Mouse (Mus musculus) stomach, embryonic 15.5 days (tissue): ENCODE measurements around the gene 1700123O20Rik. TPM values are rescaled to one million over a fixed set of nuclear protein-coding genes. Genes with fewer than 3 reads are reported as not detected.
A peak's percentile ranks its signal among the peaks of the same experiment; 100 is the strongest.

Source experiments
- ATAC-seq: fragments of 200-750 bp; cut with Nextera tagmentation; 2 replicates; pipeline ENCODE4 v1.8.0; 2017; ENCODE audit warnings: low read depth, moderate number of reproducible peaks, moderate TSS enrichment; ENCODE audit not compliant: insufficient read depth, low FRiP score
- H3K27ac ChIP-seq: fragments of 300-500 bp; sonication (generic); 2 replicates; pipeline ENCODE4 v1.5.1; 2015; ENCODE audit warnings: mild to moderate bottlenecking, inconsistent platforms
- H3K27me3 ChIP-seq: fragments of 300-500 bp; sonication (generic); replicated peaks from 2 replicates; pipeline ENCODE4 v1.6.1; 2015; ENCODE audit warnings: inconsistent platforms
- H3K36me3 ChIP-seq: fragments of 300-500 bp; sonication (generic); 2 replicates; pipeline ENCODE4 v1.6.1; 2015; ENCODE audit warnings: inconsistent platforms
- H3K4me1 ChIP-seq: fragments of 300-500 bp; sonication (generic); 2 replicates; pipeline ENCODE4 v1.6.1; 2015; ENCODE audit warnings: inconsistent platforms
- H3K4me2 ChIP-seq: fragments of 300-500 bp; sonication (generic); 2 replicates; pipeline ENCODE4 v1.6.1; 2015; ENCODE audit warnings: mild to moderate bottlenecking, inconsistent platforms
- H3K4me3 ChIP-seq: fragments of 300-500 bp; sonication (generic); replicated peaks from 2 replicates; pipeline ENCODE4 v1.5.1; 2015; ENCODE audit warnings: inconsistent platforms
- H3K9ac ChIP-seq: fragments of 300-500 bp; sonication (generic); 2 replicates; pipeline ENCODE4 v1.6.1; 2015; ENCODE audit warnings: inconsistent platforms
- H3K9me3 ChIP-seq: fragments of 300-500 bp; sonication (generic); 2 replicates; pipeline ENCODE4 v1.6.1; 2016; ENCODE audit warnings: inconsistent platforms
- WGBS: fragments of 180-500 bp; shearing (Covaris S2); methylation state at CpG from one replicate; pipeline ENCODE4 v1.1.7; 2015; 5-methylcytosine and 5-hydroxymethylcytosine counted together
- polyA plus RNA-seq: library from polyadenylated mRNA; unstranded; fragments of >200 nt; fragmentation: Nextera tagmentation; extraction: Ambion mirVana; gene quantifications from 2 replicates; pipeline ENCODE4 v1.2.1, GENCODE M21; 2015

The 1700123O20Rik gene
- 79.3 and 84.8 TPM in 2 replicates for polyA plus RNA-seq

DNA sequence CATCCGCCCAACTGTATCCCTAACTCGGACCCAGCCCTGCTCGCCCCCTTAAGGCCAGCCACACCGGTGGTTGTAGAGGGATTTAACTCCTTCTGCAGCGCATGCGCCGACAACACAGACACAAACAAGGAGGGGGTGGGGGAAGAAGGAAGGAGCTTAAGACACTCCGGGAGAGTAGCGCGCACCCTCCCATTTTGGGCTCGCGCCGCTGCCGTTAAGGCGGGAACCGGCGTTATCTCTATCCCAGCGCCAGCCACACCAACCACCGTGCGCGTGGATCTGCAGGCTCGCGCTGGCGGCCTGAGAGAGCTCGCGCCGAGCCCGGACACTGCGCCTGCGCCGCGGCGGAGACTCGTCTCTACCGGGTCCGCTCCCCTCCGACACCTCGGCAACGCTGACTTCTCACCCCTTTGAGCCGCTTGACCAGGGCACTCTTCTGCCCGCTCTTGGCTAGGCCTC, at the start of gene 1700123O20Rik:
TSS of gene 1700123O20Rik (plus strand) at position 154 of the 459 bp plus-strand sequence.
- Histone ChIP-seq H3K36me3 (peaks cover 9% of the 10 kb centered on the region; the same call in 1 of the 2 replicates), H3K9ac (peak within 1 kb of the TSS; percentile 99), H3K4me2 (peak within 1 kb of the TSS; percentile 68), H3K27ac (peak within 1 kb of the TSS; percentile 98), H3K4me1 (0 out of 2 replicates have a peak, but pooled peaks cover 10% of the 10 kb centered on the region), H3K9me3 (no peaks in the 10 kb centered on the region), H3K27me3 (no peaks in the 10 kb centered on the region), H3K4me3 (peak within 1 kb of the TSS; percentile 92)
- peak; percentile 77 for ATAC-seq
- under 1% methylated on average over 40 of the region's 41 CpGs for WGBS

DNA sequence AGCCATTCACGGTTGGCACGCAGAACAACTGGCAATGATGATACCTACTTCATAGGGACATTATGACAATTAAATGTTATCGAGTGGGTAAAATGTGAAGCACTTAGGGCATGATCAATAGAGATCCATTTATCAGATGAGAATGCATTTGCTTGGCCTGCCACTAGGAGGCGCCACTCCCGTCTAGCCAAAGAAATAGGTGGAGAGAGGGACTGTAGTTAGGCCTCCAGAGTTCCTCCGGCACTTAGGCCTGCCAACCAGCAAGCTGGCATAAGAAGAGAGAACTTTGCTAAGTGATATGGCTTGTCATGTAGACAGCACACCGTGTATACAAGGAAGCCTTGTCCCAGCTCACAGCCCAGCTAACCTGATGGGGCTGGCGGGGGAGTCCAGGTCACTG, 49.1 kb upstream of the 1700123O20Rik start:
- WGBS: 52% methylated on average over 8 of the region's 8 CpGs
- H3K4me3 ChIP-seq: no peak overlapping the region
- ATAC-seq: no peak
- peaks cover 2% of the 10 kb centered on the region; the same call in 1 of the 2 replicates for H3K4me1 ChIP-seq
- H3K9ac ChIP-seq: no peak overlapping the region
- H3K27ac ChIP-seq: no peak overlapping the region
- H3K36me3 ChIP-seq: peaks cover 17% of the 10 kb centered on the region
- H3K27me3 ChIP-seq: no peaks in the 10 kb centered on the region
- no peak overlapping the region for H3K4me2 ChIP-seq
- no peaks in the 10 kb centered on the region for H3K9me3 ChIP-seq

DNA sequence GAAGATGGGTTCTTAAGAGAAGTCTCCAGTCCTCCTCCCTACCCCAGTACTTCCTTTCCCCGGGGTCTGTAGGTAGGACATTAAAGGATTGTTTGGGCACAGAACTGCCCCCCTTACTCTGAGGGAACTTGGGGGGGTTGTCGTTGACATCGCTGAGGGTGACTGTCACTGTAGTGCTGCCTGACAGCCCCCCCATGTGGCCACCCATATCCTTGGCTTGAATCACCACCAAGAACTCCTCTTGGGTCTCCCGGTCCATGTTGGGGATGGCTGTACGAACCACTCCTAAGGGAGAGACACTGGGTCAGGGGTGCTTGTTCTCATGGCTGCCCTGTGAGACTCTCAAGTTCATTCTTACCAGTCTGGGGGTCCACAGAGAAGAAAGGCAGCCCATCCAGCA, 47.8 kb upstream of the 1700123O20Rik start:
- no peak for ATAC-seq
- no peak overlapping the region for H3K27ac ChIP-seq
- no peak overlapping the region for H3K4me3 ChIP-seq
- peaks cover 18% of the 10 kb centered on the region for H3K36me3 ChIP-seq
- H3K9ac ChIP-seq: no peak overlapping the region
- H3K4me2 ChIP-seq: no peak overlapping the region
- WGBS: 65% methylated on average over 5 of the region's 5 CpGs
- no peaks in the 10 kb centered on the region for H3K9me3 ChIP-seq
- H3K27me3 ChIP-seq: no peaks in the 10 kb centered on the region
- peaks cover 2% of the 10 kb centered on the region; the same call in 1 of the 2 replicates for H3K4me1 ChIP-seq

DNA sequence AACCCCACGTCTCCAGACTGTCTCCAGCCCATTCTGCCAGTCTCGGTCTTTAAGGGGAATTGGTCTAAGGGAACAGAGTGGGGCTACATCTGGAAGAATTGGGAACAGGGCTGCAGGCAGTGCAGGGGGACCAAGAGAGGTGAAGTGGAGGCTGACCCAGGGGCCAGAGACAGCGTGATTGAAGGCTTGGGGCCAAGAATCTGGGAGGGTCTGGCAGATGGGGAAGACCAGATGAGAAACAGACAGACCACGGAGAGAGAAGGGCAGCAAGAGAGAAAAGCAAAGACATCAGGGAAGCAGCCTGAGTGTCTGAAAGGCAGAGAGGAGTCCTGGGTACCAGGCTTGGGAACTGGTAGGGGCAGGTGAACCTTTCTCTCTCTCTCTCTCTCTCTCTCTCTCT, 45.9 kb upstream of the 1700123O20Rik start:
- H3K4me2 ChIP-seq: peak overlapping the region; percentile 100

DNA sequence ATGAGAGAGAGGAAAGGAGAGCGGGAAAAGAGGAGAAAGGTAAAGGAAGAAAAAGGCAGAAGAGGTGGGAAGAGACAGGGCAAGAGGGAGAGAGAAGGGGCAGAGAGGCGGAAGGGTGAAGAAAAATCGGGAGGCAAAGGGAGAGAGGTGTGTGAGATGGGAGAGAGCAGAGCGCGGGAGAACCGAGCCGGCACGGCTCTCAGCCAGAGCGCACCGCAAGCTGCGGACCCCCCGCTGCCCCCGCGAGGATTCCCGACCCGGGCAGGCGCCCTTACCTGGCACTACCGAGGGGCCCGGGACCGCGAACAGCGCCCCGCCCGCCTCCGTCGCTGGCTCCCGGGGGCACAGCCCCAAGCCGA, 45.1 kb upstream of the 1700123O20Rik start, which contains the start of gene Gm17606:
TSS of gene Gm17606 (plus strand) at position 7 of the 359 bp plus-strand sequence.
- Histone ChIP-seq H3K9ac (peak within 1 kb of the TSS; percentile 84), H3K9me3 (no peaks in the 10 kb centered on the region), H3K4me1 (peaks cover 2% of the 10 kb centered on the region; the same call in 1 of the 2 replicates), H3K36me3 (peaks cover 38% of the 10 kb centered on the region), H3K27me3 (no peaks in the 10 kb centered on the region), H3K4me3 (peak within 1 kb of the TSS; percentile 76), H3K4me2 (peak within 1 kb of the TSS; percentile 100), H3K27ac (peak within 1 kb of the TSS; percentile 85)
- peak; percentile 25 for ATAC-seq
- WGBS: under 1% methylated on average over 23 of the region's 28 CpGs

More for the DNA sequence above, 45.9 kb upstream of the 1700123O20Rik start:
- peak overlapping the region; percentile 76 for H3K4me3 ChIP-seq
- no peak overlapping the region for H3K9ac ChIP-seq
- WGBS: 20% methylated on average over 4 of the region's 4 CpGs
- no peaks in the 10 kb centered on the region for H3K27me3 ChIP-seq
- peaks cover 34% of the 10 kb centered on the region for H3K36me3 ChIP-seq
- H3K9me3 ChIP-seq: no peaks in the 10 kb centered on the region
- peaks cover 2% of the 10 kb centered on the region; the same call in 1 of the 2 replicates for H3K4me1 ChIP-seq
- no peak overlapping the region for H3K27ac ChIP-seq
- no peak for ATAC-seq

DNA sequence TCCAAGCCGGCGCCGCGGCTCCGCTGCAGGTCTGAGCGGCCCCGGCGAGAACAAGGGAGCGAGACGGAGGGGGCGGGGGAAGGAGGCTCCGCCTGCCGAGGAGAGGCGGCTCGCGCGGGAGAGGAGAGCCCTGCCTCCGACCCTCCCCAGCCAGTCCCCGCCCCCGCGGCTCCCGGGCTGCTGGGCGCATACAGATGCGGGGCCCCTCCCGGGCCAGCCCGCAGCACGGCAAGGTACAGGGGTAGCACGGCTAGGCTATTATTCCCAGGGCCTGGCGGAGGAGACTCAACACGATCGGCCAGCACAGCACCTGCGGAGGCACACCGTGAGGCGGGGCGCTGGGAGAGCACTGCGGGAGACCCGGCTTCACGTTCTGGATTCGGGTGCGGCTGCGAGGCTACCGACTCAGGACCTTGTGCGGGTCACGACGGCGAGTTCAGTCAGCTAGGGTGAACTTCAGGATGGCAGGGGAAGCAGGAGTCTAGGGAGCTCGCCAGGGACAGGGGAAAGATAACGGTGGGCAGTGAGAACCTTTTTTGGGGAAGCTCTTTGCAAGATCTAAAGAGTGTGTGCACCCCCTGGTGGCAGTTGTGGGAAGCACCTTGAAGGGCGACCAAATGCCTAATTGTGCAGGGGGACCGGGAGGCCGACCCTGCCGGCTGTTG, 44.6 kb upstream of the 1700123O20Rik start, which contains the start of gene Cdh24:
TSS of gene Cdh24 (minus strand) at position 60 of the 665 bp plus-strand sequence.
- ATAC-seq: peak; percentile 91
- Histone ChIP-seq H3K4me2 (peak within 1 kb of the TSS; percentile 100), H3K4me1 (peaks cover 2% of the 10 kb centered on the region; the same call in 1 of the 2 replicates), H3K9ac (peak within 1 kb of the TSS; percentile 84), H3K27ac (peak within 1 kb of the TSS; percentile 85), H3K36me3 (peaks cover 42% of the 10 kb centered on the region), H3K9me3 (no peaks in the 10 kb centered on the region), H3K27me3 (no peaks in the 10 kb centered on the region), H3K4me3 (peak within 1 kb of the TSS; percentile 76)
- WGBS: under 1% methylated on average over 44 of the region's 52 CpGs

DNA sequence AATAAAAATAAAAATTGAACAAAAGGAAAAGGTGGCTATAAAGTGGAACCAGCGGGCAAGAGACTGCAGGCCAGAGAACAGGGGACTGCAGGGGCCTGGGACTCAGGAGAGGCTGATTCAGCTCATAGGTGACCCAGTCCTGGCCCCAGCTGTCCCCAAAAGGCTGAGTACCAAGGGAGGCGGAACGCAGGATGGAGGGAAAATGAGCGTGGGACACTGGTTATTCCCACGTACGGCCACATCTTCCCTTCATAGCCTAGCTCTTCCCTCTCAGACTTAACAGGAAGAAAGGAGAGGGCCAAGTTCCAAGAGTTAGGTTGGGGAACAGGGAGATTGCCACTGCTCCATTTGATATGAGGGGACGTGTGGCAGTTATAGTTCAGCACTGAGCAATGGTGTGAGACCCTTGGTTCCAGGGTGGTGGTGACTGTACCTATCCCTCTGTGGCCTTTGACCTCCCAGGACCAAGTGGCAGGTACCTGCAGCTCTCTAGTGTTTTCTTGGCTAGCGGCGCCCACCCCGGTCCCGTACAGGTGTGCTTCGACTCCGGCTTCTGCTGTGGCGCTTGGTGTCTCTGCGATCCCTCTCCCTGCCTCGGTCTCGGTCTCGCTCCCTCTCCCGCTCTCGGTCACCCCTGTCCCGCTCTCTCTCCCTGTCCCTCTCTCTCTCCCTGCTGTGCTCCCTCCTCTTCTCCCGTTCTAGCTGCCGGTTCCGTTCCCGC, 43.6 kb upstream of the 1700123O20Rik start:
- H3K27me3 ChIP-seq: no peaks in the 10 kb centered on the region
- peaks cover 47% of the 10 kb centered on the region for H3K36me3 ChIP-seq
- H3K9ac ChIP-seq: no peak overlapping the region
- peaks cover 2% of the 10 kb centered on the region; the same call in 1 of the 2 replicates for H3K4me1 ChIP-seq
- no peak overlapping the region for H3K27ac ChIP-seq
- ATAC-seq: no peak
- no peak overlapping the region for H3K4me2 ChIP-seq
- H3K4me3 ChIP-seq: no peak overlapping the region
- WGBS: 80% methylated on average over 25 of the region's 25 CpGs
- no peaks in the 10 kb centered on the region for H3K9me3 ChIP-seq

DNA sequence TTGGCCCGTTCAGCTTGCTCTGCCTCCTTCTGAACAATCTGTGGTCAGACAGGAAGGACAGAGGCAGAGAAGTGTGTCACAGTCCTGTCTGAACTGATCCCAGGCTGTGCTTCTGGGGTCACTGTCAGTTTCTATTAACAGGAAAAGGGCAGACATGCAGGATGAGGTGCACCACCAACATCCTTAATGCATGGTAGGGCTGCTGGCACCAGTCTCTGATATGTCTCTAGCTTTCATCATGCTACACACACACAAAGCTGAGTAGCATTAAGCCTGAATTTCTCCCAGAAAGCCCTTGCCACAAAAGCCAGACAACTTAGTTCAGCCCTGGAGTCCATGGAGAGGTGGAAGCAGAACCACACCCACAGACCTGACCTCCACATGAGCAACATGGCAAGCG, 43.0 kb upstream of the 1700123O20Rik start:
- H3K27ac ChIP-seq: no peak overlapping the region
- no peaks in the 10 kb centered on the region for H3K9me3 ChIP-seq
- H3K9ac ChIP-seq: no peak overlapping the region
- 79% methylated on average over 2 of the region's 2 CpGs for WGBS
- H3K4me1 ChIP-seq: peaks cover 2% of the 10 kb centered on the region; the same call in 1 of the 2 replicates
- H3K4me2 ChIP-seq: no peak overlapping the region
- H3K4me3 ChIP-seq: no peak overlapping the region
- H3K27me3 ChIP-seq: no peaks in the 10 kb centered on the region
- peaks cover 52% of the 10 kb centered on the region for H3K36me3 ChIP-seq
- ATAC-seq: no peak

DNA sequence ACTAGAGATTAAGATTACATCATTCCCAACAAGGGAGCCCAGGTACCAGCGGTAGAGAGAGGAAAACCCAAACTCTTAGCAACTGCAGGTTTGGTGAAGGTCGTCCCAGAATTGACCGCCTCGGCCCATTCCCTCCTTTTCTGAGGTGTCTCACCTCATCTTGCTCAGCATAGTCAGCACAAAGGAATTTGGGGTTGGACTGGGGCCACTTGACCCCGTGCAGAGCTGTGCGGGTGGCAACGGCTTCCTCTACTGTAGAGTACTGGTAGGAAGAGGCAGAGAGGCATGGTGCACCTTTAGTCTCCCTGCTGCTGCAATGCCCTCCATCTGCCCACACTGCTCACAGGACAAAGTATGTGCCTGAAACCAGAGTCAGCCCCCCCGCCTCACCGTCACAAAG, 41.7 kb upstream of the 1700123O20Rik start:
- H3K9me3 ChIP-seq: no peaks in the 10 kb centered on the region
- no peak overlapping the region for H3K4me2 ChIP-seq
- no peak overlapping the region for H3K9ac ChIP-seq
- no peak overlapping the region for H3K27ac ChIP-seq
- H3K27me3 ChIP-seq: no peaks in the 10 kb centered on the region
- WGBS: 86% methylated on average over 9 of the region's 9 CpGs
- ATAC-seq: no peak
- peaks cover 62% of the 10 kb centered on the region for H3K36me3 ChIP-seq
- H3K4me3 ChIP-seq: no peak overlapping the region
- H3K4me1 ChIP-seq: peaks cover 2% of the 10 kb centered on the region; the same call in 1 of the 2 replicates

DNA sequence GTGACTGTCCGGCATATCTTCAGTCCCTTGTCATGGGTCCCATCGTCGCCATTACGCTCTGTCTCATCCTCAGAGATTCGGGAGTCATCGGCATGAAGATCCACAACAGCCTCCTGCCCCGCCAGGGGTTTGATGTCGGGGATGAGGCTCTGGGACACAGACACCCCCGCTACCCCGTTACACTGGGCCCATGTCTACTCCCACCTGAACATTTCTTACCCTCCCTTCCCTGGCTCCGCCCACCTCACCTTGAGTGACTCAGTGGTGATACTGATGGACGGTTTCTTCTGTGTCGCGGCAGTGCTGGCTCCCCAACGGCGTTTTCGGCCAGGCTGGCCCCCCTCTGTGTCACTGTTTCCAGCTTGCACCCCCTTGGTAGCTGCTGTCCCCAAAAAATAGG, 39.6 kb upstream of the 1700123O20Rik start:
- no peak overlapping the region for H3K27ac ChIP-seq
- peaks cover 78% of the 10 kb centered on the region for H3K36me3 ChIP-seq
- 94% methylated on average over 17 of the region's 17 CpGs for WGBS
- no peak overlapping the region for H3K4me3 ChIP-seq
- no peak overlapping the region for H3K9ac ChIP-seq
- no peaks in the 10 kb centered on the region for H3K27me3 ChIP-seq
- no peaks in the 10 kb centered on the region for H3K9me3 ChIP-seq
- H3K4me2 ChIP-seq: no peak overlapping the region
- H3K4me1 ChIP-seq: peaks cover 4% of the 10 kb centered on the region; the same call in 1 of the 2 replicates
- ATAC-seq: no peak

DNA sequence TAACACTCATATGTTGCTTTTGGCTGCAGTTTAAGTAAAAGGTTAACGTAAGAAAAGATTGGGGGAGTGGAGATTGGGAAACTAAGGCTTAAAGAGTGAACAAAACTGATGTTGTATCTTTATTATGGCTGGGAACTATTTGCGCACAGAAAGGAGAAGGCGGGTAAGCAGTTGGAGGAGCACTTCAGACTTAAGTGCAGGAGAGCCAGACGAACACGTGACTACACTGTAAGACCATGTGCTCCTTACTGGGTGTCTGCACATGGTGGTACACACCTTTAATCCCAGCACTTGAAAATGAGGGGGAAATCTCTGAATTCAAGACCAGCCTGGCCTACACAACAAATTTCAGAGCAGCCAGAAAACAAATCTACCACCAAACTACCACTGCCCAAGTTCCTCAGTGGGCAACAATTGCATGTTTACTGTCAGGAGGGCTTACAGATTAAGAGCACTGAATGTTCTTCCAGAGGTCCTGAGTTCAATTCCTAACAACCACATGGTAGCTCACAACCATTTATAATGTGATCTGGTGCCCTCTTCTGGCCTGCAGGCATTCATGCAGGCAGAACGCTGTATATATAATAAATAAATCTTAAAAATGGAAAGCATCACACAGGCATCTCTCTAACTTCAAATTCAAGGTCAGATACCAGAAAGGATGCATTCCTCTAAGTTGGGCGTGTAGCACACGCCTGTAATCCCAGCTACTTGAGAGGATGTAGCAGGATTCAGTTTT, 38.9 kb upstream of the 1700123O20Rik start:
- Histone ChIP-seq H3K4me2 (no peak overlapping the region), H3K9me3 (no peaks in the 10 kb centered on the region), H3K36me3 (peaks cover 81% of the 10 kb centered on the region), H3K27ac (no peak overlapping the region), H3K4me3 (no peak overlapping the region), H3K27me3 (no peaks in the 10 kb centered on the region), H3K9ac (no peak overlapping the region), H3K4me1 (peaks cover 4% of the 10 kb centered on the region; the same call in 1 of the 2 replicates)
- WGBS: 90% methylated on average over 8 of the region's 8 CpGs
- ATAC-seq: no peak
